Mouse (Mus musculus) adrenal gland, adult (tissue): ENCODE measurements around the gene Sv2a.

ENCODE experiments used
- DNase-seq, 2 experiments: peaks; one replicate each; pipeline ENCODE4 v3.0.0; 2022 to 2023; ENCODE audit warnings: low spot score in 1 of 2; ENCODE audit not compliant: inconsistent age in 2 of 2

Gene Sv2a

GRCm38 (mm10) chr3:96180727-96181477 lies at the start of gene Sv2a:
Gene Sv2a (plus strand): TSS chr3:96181151.
- peak; percentile 44 to 72 for DNase-seq

GRCm38 (mm10) chr3:96132478-96132877 lies 48.5 kb upstream of the Sv2a start:
- DNase-seq, result no peak

- DNase-seq, result no peak
Observed at GRCm38 (mm10) chr3:96133327-96133905, 47.5 kb upstream of the Sv2a start.

DNA sequence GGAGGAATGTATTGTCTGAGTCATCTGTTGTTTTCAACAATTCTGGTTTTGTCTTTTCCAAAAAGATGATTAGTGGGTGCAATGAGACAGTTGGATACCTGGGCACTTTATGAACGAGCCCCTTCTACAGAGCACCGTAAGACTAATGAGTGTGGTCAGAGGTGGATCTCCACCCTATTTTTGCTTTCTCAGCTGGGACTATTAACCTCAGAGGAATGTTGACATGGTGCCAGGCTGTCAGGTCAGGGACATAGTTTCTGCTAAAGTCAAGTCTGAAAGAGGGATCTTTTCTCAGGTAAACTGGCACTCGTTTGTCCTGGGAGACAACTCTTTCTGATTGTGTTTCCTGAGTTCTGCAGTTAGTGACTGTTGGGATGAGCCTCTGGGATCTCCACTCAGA lies 45.9 kb upstream of the Sv2a start:
- DNase-seq, result peak; percentile 73 to 90

DNA sequence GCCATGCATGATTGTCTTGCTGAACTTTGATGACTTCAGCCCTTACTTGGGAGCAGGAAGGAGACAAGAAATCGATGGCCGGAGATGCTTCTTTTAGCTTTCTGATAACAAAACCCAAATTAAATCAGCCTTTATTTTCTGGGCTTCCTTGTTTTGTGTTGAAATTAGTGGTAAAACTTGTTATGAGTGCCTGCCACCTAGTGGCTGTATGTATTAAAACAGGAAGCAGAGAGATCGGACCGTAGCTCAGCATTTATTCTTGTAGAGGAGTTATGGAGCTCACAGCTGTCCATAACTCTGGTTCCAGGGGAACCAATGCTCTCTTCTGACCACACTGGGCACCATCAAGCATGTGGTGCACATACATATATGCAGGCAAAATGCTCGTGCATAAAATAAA lies 33.0 kb upstream of the Sv2a start:
- DNase-seq, result peak; percentile 37 to 90

GRCm38 (mm10) chr3:96151836-96152235 lies 29.1 kb upstream of the Sv2a start:
- no peak for DNase-seq

- DNase-seq, result no peak
Observed at GRCm38 (mm10) chr3:96152611-96153010, 28.3 kb upstream of the Sv2a start.

GRCm38 (mm10) chr3:96155501-96155900 lies 25.4 kb upstream of the Sv2a start:
- DNase-seq, result no peak

- DNase-seq, result no peak
Observed at GRCm38 (mm10) chr3:96159820-96160219, 21.1 kb upstream of the Sv2a start.

DNA sequence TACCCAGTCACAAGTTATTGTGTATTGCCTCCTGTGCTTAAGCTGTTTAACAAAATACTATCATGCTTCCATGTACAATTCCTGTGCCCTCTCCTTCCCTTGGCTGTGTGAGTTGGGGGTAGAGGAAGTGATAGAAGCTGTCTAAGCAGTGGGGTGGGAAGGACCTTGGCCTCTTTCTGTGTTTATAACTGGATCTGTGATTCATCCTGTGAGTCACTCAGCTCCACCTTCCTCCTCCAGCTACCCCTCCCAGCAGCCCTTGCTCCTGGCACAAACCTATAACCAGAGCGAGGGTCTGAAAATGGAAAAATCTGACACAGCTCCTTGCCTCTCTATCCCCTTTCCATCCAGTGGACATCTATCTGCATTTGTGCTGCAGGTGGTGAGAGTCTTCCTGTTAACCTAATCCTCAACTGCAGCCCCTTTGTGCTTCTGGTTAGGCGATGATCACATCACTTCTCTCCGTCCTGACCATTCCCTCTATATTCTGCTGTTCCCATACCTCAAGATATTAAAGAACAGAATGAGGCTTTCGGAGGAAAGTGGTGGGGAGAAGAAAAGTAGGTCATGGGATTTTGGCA lies 20.6 kb upstream of the Sv2a start:
- peak; percentile 87 to 95 for DNase-seq

- peak; percentile 88 to 94 for DNase-seq
Observed at GRCm38 (mm10) chr3:96160803-96161516, 20.0 kb upstream of the Sv2a start.

- peak; percentile 55 to 87 for DNase-seq
Observed at GRCm38 (mm10) chr3:96161869-96162840, 18.8 kb upstream of the Sv2a start, which contains the start of gene Mtmr11. Gene Mtmr11 (plus strand): TSS chr3:96162004.

- peak in 1 of 2 experiments; percentile 52 for DNase-seq
Observed at GRCm38 (mm10) chr3:96163040-96163439, 17.9 kb upstream of the Sv2a start.

DNA sequence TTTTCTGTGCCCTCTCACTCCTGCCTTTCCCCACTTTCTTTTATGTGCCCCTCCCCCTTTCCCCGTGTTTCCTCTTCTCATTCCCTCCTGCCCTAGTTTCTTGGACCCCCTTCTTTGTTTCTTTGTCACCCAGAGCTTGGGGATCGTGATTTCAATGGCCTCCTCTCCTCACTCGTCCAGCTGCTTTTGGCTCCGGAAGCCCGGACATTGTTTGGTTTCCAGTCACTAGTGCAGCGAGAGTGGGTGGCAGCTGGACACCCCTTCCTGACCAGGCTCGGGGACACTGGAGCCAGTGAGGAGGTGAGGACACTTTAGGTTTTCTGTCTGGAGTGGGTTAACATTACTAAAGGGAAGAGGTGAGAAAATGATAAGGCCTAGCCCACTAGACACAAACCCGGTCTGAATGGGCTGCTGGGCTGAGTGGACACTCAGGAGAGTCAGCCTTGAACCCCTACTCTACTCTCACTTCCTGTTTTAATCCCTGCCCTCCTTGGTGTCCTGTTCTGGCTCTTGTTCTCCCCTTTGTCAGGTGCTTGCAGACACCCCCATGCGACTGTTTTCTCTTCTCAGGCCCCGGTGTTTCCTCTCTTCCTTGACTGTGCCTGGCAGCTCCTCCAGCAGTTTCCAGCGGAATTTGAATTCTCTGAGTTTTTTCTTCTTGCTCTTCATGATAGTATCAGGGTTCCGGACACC lies 12.3 kb upstream of the Sv2a start:
- DNase-seq, result no peak

- DNase-seq, result peak; percentile 64 to 84
Observed at GRCm38 (mm10) chr3:96170276-96170675, 10.7 kb upstream of the Sv2a start.

- peak in 1 of 2 experiments; percentile 76 for DNase-seq
Observed at GRCm38 (mm10) chr3:96170976-96171545, 9.9 kb upstream of the Sv2a start.

DNA sequence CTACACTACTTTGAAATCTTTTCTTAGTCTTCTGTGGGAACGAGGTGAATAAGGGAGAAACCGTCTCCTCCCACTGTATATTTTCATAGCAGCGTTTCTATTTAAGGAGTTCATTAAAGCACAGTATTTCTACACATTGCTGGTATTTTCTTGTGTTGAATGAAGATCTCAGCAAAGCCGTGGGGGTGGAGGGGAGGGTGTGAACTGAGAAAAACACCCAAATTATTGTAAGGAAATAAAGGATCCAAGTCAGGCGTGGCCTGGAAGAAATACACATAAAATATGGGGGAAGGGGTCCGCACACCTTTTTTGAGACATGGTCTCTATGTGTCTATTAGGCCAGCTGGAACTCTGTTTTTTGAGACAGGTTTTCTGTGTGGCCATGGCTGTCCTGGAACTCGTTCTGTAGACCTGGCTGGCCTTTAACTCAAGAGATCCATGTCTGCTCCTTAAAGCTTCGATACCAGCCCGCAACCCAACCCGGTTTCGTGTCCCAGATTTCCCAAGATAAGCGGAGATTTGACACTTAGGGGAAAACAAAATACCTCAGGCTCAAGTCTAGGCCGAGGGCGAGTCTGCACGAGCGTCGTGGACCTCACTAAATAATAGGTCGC lies 9.3 kb upstream of the Sv2a start:
- DNase-seq, result no peak

GRCm38 (mm10) chr3:96172197-96173178 lies 8.5 kb upstream of the Sv2a start, which contains the start of gene Sf3b4:
Gene Sf3b4 (plus strand): TSS chr3:96172332.
- DNase-seq, result peak; percentile 87 to 96
